Mouse (Mus musculus) left cerebral cortex, adult 2 months (tissue): ENCODE data around the gene Nkx2-2. TPM values are rescaled to one million over a fixed set of nuclear protein-coding genes. Genes with fewer than 3 reads are reported as not detected.
"Not testable (repeated sequence)": the region's sequence is repeated elsewhere in the genome, so short reads cannot be mapped to it uniquely, and the experiment has no call there.

Source experiments
- DNase-seq, 2 experiments: peaks; one replicate each; pipeline ENCODE4 v3.0.0; 2021 to 2022; ENCODE audit warnings: low spot score in 2 of 2, mixed read lengths in 1 of 2; ENCODE audit errors: extremely low spot score in 1 of 2
- H3K27ac ChIP-seq: fragments of 200-600 bp; 2 replicates; pipeline ENCODE4 v1.8.1; 2022
- H3K4me3 ChIP-seq: fragments of 200-600 bp; 2 replicates; pipeline ENCODE4 v1.8.1; 2022
- CTCF ChIP-seq: fragments of 200-600 bp; IDR thresholded peaks from 2 replicates; pipeline ENCODE4 v1.8.1; 2022; ENCODE audit warnings: antibody characterized with exemption, mild to moderate bottlenecking, moderate library complexity
- intact Hi-C: fragments of 180-260 bp; cut with DNase I; formaldehyde crosslinking; loops from one replicate; pipeline ENCODE4 v1.15.1; 2025
- total RNA-seq, 2 experiments: library from RNA; stranded (reverse); gene quantifications; 2 replicates each; pipeline ENCODE4 v1.2.3; 2021

Nkx2-2 gene
- total RNA-seq, 2 experiments from 2014 or later = 4.1 to 4.5 TPM

GRCm38 (mm10) chr2:147178091-147179059 is 15.7 kb downstream of the Nkx2-2 start:
- DNase-seq = peak; percentile 59 to 62
- Histone ChIP-seq H3K27ac (no peak overlapping the region), H3K4me3 (peak overlapping the region; percentile 21)
- intact Hi-C loops = loop anchor here (5.0 kb wide), 1 partner anchor 711 kb away; no protein-coding TSS in a partner anchor
- peak; percentile 70 for TF ChIP-seq CTCF

GRCm38 (mm10) chr2:147177672-147178071 is 16.4 kb downstream of the Nkx2-2 start:
- Histone ChIP-seq H3K27ac (no peak overlapping the region), H3K4me3 (peak overlapping the region; percentile 21; the same call in 1 of the 2 replicates)
- DNase-seq = peak; percentile 81 to 87
- intact Hi-C loops = loop anchor here (1.0 to 5.0 kb wide), 4 partner anchors 218 to 710 kb away; no protein-coding TSS in a partner anchor
- peak; percentile 65 for TF ChIP-seq CTCF

- no peak for DNase-seq
- H3K4me3 ChIP-seq = no peak overlapping the region
- intact Hi-C loops = loop anchor here (5.0 kb wide), 1 partner anchor 708 kb away; no protein-coding TSS in a partner anchor
- no peak for TF ChIP-seq CTCF
- no peak overlapping the region for H3K27ac ChIP-seq
Measured at GRCm38 (mm10) chr2:147175296-147175695, 18.7 kb downstream of the Nkx2-2 start.

GRCm38 (mm10) chr2:147173751-147174150 is 20.3 kb downstream of the Nkx2-2 start:
- Histone ChIP-seq H3K4me3 (no peak overlapping the region), H3K27ac (no peak overlapping the region)
- intact Hi-C loops = no loop called here
- DNase-seq = no peak
- no peak for TF ChIP-seq CTCF

GRCm38 (mm10) chr2:147170538-147170937 is 23.5 kb downstream of the Nkx2-2 start:
- H3K4me3 ChIP-seq, H3K27ac ChIP-seq, DNase-seq, intact Hi-C loops: not testable (repeated sequence)

GRCm38 (mm10) chr2:147165863-147166262 is 28.2 kb downstream of the Nkx2-2 start:
- intact Hi-C loops = no loop called here
- TF ChIP-seq CTCF = no peak
- DNase-seq = no peak
- no peak overlapping the region for H3K4me3 ChIP-seq
- no peak overlapping the region for H3K27ac ChIP-seq

- intact Hi-C loops = no loop called here
- DNase-seq = no peak
- no peak for TF ChIP-seq CTCF
Measured at GRCm38 (mm10) chr2:147165376-147165775, 28.7 kb downstream of the Nkx2-2 start.

GRCm38 (mm10) chr2:147152543-147152942 is 41.5 kb downstream of the Nkx2-2 start:
- TF ChIP-seq CTCF = no peak
- DNase-seq = no peak
- no peak overlapping the region for H3K4me3 ChIP-seq
- intact Hi-C loops = no loop called here
- no peak overlapping the region for H3K27ac ChIP-seq

More at GRCm38 (mm10) chr2:147165376-147165775, 28.7 kb downstream of the Nkx2-2 start:
- H3K27ac ChIP-seq = no peak overlapping the region
- H3K4me3 ChIP-seq = no peak overlapping the region

Other genes starting within 250 kb of the Nkx2-2 start
- gene Xrn2, start 181.2 kb downstream of the Nkx2-2 start, total RNA-seq = 10 to 100 TPM; 39.5 to 44.2 TPM
- not detected for gene Nkx2-4, start 108.8 kb downstream of the Nkx2-2 start, total RNA-seq
- gene Pax1, start 167.7 kb upstream of the Nkx2-2 start, total RNA-seq = not detected